ENCODE assay signal across 1 mouse cellular context in genomic region chr13:23491990-23492389, GRCm38 (mm10).
A peak's percentile ranks its signal among the peaks of the same experiment; 100 is the strongest.
TF ChIP-seq lines count a peak whose summit lies in the region.

No protein-coding gene starts in this region.

TF ChIP-seq in MEL, 35 proteins besides CTCF, POLR2A, EP300 and RAD21:
- TF ChIP-seq TBP (IDR thresholded peaks at IDR 0.05; ENCODE audit: low read depth, low read length), result 0 out of 2 replicates have a peak, but pooled peaks have one; percentile 26
- peak; percentile 42; the same call in 1 of the 2 replicates for TF ChIP-seq SIN3A (IDR thresholded peaks at IDR 0.05; ENCODE audit: low read length)
- no peak for TF ChIP-seq ELF1 (IDR thresholded peaks at IDR 0.05; ENCODE audit: low read depth, low read length)
- 0 out of 2 replicates have a peak, but pooled peaks have one; percentile 30 for TF ChIP-seq GATA1 (IDR thresholded peaks at IDR 0.05; ENCODE audit: low read depth, low read length)
- TF ChIP-seq POLR2AphosphoS2 (IDR thresholded peaks at IDR 0.05; ENCODE audit: low read length), result no peak
- TF ChIP-seq MAX (IDR thresholded peaks at IDR 0.05; ENCODE audit: low read length), result peak; percentile 30; the same call in 1 of the 2 replicates
